Mouse (Mus musculus) neural tube, embryonic 13.5 days (tissue): ENCODE data around the gene Shank2. TPM values are rescaled to one million over a fixed set of nuclear protein-coding genes. Genes with fewer than 3 reads are reported as not detected.

ENCODE experiments used
- ATAC-seq: fragments of 200-750 bp; cut with Nextera tagmentation; 2 replicates; pipeline ENCODE4 v1.8.0; 2017; ENCODE audit warnings: low read depth, mild to moderate bottlenecking, moderate TSS enrichment, moderate library complexity
- H3K27ac ChIP-seq: fragments of 300-500 bp; sonication (generic); replicated peaks from 2 replicates; pipeline ENCODE4 v1.5.1; 2015; ENCODE audit warnings: moderate library complexity, mild to moderate bottlenecking, inconsistent platforms
- H3K27me3 ChIP-seq: fragments of 300-500 bp; sonication (generic); 2 replicates; pipeline ENCODE4 v1.6.1; 2015; ENCODE audit warnings: mild to moderate bottlenecking, inconsistent platforms
- H3K36me3 ChIP-seq: fragments of 300-500 bp; sonication (generic); 2 replicates; pipeline ENCODE4 v1.6.1; 2015; ENCODE audit warnings: mild to moderate bottlenecking, inconsistent platforms
- H3K4me1 ChIP-seq: fragments of 300-500 bp; sonication (generic); replicated peaks from 2 replicates; pipeline ENCODE4 v1.6.1; 2015; ENCODE audit warnings: inconsistent platforms
- H3K4me2 ChIP-seq: fragments of 300-500 bp; sonication (generic); 2 replicates; pipeline ENCODE4 v1.6.1; 2015; ENCODE audit warnings: inconsistent platforms, mild to moderate bottlenecking, moderate library complexity
- H3K4me3 ChIP-seq: fragments of 300-500 bp; sonication (generic); 2 replicates; pipeline ENCODE4 v1.5.1; 2015; ENCODE audit warnings: mild to moderate bottlenecking, inconsistent platforms
- H3K9ac ChIP-seq: fragments of 300-500 bp; sonication (generic); 2 replicates; pipeline ENCODE4 v1.6.1; 2015; ENCODE audit warnings: moderate library complexity, mild to moderate bottlenecking, inconsistent platforms
- H3K9me3 ChIP-seq: fragments of 300-500 bp; sonication (generic); 2 replicates; pipeline ENCODE4 v1.6.1; 2016; ENCODE audit warnings: inconsistent platforms
- WGBS: fragments of 180-500 bp; shearing (Covaris S2); methylation state at CpG from one replicate; pipeline ENCODE4 v1.1.7; 2015; 5-methylcytosine and 5-hydroxymethylcytosine counted together
- polyA plus RNA-seq: library from polyadenylated mRNA; unstranded; fragments of >200 nt; fragmentation: Nextera tagmentation; extraction: Ambion mirVana; gene quantifications from 2 replicates; pipeline ENCODE4 v1.2.1, GENCODE M21; 2015

Gene Shank2
- polyA plus RNA-seq, 1 experiment from 2014 or later: 6.7 TPM

GRCm38 (mm10) chr7:144426594-144426993 is 424.9 kb downstream of the Shank2 start:
- ATAC-seq: no peak
- 86% methylated on average over 3 of the region's 3 CpGs for WGBS
- no peak overlapping the region for H3K9ac ChIP-seq
- H3K4me3 ChIP-seq: no peak overlapping the region
- no peaks in the 10 kb centered on the region for H3K4me1 ChIP-seq
- H3K27me3 ChIP-seq: no peaks in the 10 kb centered on the region
- H3K9me3 ChIP-seq: no peaks in the 10 kb centered on the region
- H3K4me2 ChIP-seq: no peak overlapping the region
- H3K27ac ChIP-seq: no peak overlapping the region
- H3K36me3 ChIP-seq: 0 out of 2 replicates have a peak, but pooled peaks cover 4% of the 10 kb centered on the region

DNA sequence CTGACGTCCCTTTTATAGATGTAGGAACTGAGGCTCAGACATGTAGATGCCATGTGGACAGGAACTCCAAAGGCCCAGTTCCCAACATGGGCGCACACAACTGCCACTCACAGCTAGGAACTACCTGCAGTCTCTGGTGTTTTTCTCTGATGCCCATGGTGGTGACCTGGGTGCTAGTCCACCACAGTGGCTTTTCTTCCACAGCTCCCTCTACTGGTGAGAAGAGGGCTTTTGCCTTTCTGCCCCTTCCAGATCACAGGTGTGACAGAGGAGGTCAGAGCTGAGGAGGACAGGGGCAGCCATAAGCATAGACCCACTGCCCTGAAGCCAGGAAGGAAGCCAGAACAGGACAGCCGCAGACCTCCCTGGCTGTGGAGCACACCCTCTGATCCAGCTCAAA is 425.7 kb downstream of the Shank2 start:
- Histone ChIP-seq H3K36me3 (no peaks in the 10 kb centered on the region), H3K27me3 (no peaks in the 10 kb centered on the region), H3K4me1 (no peaks in the 10 kb centered on the region), H3K4me3 (no peak overlapping the region), H3K9ac (no peak overlapping the region), H3K9me3 (no peaks in the 10 kb centered on the region), H3K4me2 (no peak overlapping the region), H3K27ac (no peak overlapping the region)
- no peak for ATAC-seq
- 87% methylated on average over 3 of the region's 3 CpGs for WGBS

- Histone ChIP-seq H3K27me3 (no peaks in the 10 kb centered on the region), H3K4me3 (no peak overlapping the region), H3K4me1 (no peaks in the 10 kb centered on the region), H3K4me2 (no peak overlapping the region), H3K9ac (no peak overlapping the region), H3K27ac (no peak overlapping the region), H3K36me3 (peaks cover 26% of the 10 kb centered on the region), H3K9me3 (no peaks in the 10 kb centered on the region)
- no peak for ATAC-seq
- 90% methylated on average over 2 of the region's 2 CpGs for WGBS
These were observed 431.2 kb downstream of the Shank2 start for GRCm38 (mm10) chr7:144432920-144433319.

- Histone ChIP-seq H3K9me3 (no peaks in the 10 kb centered on the region), H3K4me2 (no peak overlapping the region), H3K27me3 (no peaks in the 10 kb centered on the region), H3K4me1 (no peaks in the 10 kb centered on the region), H3K9ac (no peak overlapping the region), H3K27ac (no peak overlapping the region), H3K36me3 (peaks cover 84% of the 10 kb centered on the region), H3K4me3 (no peak overlapping the region)
- 97% methylated on average over 7 of the region's 7 CpGs for WGBS
- no peak for ATAC-seq
These were observed 437.1 kb downstream of the Shank2 start for GRCm38 (mm10) chr7:144438811-144439210.

GRCm38 (mm10) chr7:144441466-144441865 is 439.7 kb downstream of the Shank2 start:
- H3K27ac ChIP-seq: no peak overlapping the region
- no peaks in the 10 kb centered on the region for H3K4me1 ChIP-seq
- no peak overlapping the region for H3K4me2 ChIP-seq
- H3K4me3 ChIP-seq: no peak overlapping the region
- H3K27me3 ChIP-seq: no peaks in the 10 kb centered on the region
- H3K9me3 ChIP-seq: no peaks in the 10 kb centered on the region
- no peak overlapping the region for H3K9ac ChIP-seq
- 97% methylated on average over 11 of the region's 11 CpGs for WGBS
- no peak for ATAC-seq
- H3K36me3 ChIP-seq: peaks cover 99% of the 10 kb centered on the region

DNA sequence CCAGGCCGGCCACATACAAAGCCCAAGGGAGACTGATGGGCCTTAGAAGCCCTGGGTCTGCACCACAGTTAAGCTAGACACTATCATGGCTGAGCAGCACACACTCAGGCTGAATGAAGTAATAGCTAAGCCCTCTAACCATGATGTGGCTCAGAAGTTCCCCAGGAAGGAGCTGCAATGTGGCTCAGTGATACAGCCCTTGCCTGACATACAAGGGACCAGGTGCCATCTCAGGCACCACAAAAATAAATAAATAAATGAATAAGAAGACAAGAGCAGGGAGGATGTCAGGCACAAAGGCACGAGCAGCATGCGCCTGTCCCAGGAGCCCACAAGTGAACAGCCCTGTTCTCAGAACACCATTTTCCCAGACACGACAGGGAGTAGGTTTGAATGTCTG is 440.2 kb downstream of the Shank2 start:
- H3K4me3 ChIP-seq: no peak overlapping the region
- H3K27me3 ChIP-seq: no peaks in the 10 kb centered on the region
- H3K9ac ChIP-seq: no peak overlapping the region
- no peak overlapping the region for H3K27ac ChIP-seq
- no peak overlapping the region for H3K4me2 ChIP-seq
- peaks cover 99% of the 10 kb centered on the region for H3K36me3 ChIP-seq
- H3K9me3 ChIP-seq: no peaks in the 10 kb centered on the region
- ATAC-seq: no peak
- 92% methylated on average over 4 of the region's 4 CpGs for WGBS
- H3K4me1 ChIP-seq: no peaks in the 10 kb centered on the region

- Histone ChIP-seq H3K27ac (no peak overlapping the region), H3K4me3 (no peak overlapping the region), H3K36me3 (peaks cover 99% of the 10 kb centered on the region), H3K4me1 (no peaks in the 10 kb centered on the region), H3K4me2 (no peak overlapping the region), H3K27me3 (no peaks in the 10 kb centered on the region), H3K9me3 (no peaks in the 10 kb centered on the region), H3K9ac (no peak overlapping the region)
- no peak for ATAC-seq
- 87% methylated on average over 7 of the region's 7 CpGs for WGBS
These were observed 443.1 kb downstream of the Shank2 start for GRCm38 (mm10) chr7:144444788-144445187.

DNA sequence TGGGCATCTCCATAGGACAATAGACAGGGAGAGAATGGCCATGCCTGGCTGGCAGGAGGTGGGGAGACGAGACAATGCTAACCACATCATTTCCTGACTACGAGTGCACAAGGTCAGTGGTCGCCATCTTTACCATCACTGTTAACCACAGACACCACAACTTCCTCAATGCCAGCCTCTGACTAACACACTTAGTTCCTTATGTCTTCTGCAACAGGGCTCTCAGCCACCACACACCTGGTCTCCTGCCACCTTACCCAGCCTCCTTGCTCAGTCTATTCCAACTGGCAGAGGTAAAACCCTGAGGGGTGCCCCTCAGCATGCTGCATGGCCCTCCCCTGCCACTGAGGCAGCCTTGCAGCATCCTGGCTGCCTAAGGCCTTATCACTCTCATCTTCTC is 445.4 kb downstream of the Shank2 start:
- no peak overlapping the region for H3K4me3 ChIP-seq
- H3K9ac ChIP-seq: no peak overlapping the region
- no peak for ATAC-seq
- H3K27me3 ChIP-seq: no peaks in the 10 kb centered on the region
- H3K9me3 ChIP-seq: no peaks in the 10 kb centered on the region
- peaks cover 99% of the 10 kb centered on the region for H3K36me3 ChIP-seq
- H3K4me1 ChIP-seq: peaks cover 5% of the 10 kb centered on the region
- H3K4me2 ChIP-seq: no peak overlapping the region
- H3K27ac ChIP-seq: no peak overlapping the region
- WGBS: 81% methylated on average over 3 of the region's 3 CpGs

GRCm38 (mm10) chr7:144448186-144448585 is 446.5 kb downstream of the Shank2 start:
- Histone ChIP-seq H3K27me3 (no peaks in the 10 kb centered on the region), H3K9ac (no peak overlapping the region), H3K36me3 (peaks cover 99% of the 10 kb centered on the region), H3K4me3 (no peak overlapping the region), H3K4me2 (no peak overlapping the region), H3K9me3 (no peaks in the 10 kb centered on the region), H3K27ac (no peak overlapping the region), H3K4me1 (peaks cover 5% of the 10 kb centered on the region)
- ATAC-seq: no peak
- 92% methylated on average over 1 of the region's 1 CpGs for WGBS

GRCm38 (mm10) chr7:144449637-144450570 is 448.2 kb downstream of the Shank2 start:
- Histone ChIP-seq H3K27ac (peak overlapping the region; percentile 28; the same call in 1 of the 2 replicates), H3K27me3 (no peaks in the 10 kb centered on the region)
- ATAC-seq: peak; percentile 90

GRCm38 (mm10) chr7:144450661-144451060 is 448.9 kb downstream of the Shank2 start:
- no peak overlapping the region for H3K4me3 ChIP-seq
- H3K4me2 ChIP-seq: no peak overlapping the region
- ATAC-seq: no peak
- 97% methylated on average over 9 of the region's 9 CpGs for WGBS
- H3K27me3 ChIP-seq: no peaks in the 10 kb centered on the region
- no peak overlapping the region for H3K9ac ChIP-seq
- H3K36me3 ChIP-seq: peaks cover 100% of the 10 kb centered on the region
- H3K4me1 ChIP-seq: peaks cover 5% of the 10 kb centered on the region
- H3K9me3 ChIP-seq: no peaks in the 10 kb centered on the region
- H3K27ac ChIP-seq: no peak overlapping the region

More at GRCm38 (mm10) chr7:144449637-144450570, 448.2 kb downstream of the Shank2 start:
- H3K36me3 ChIP-seq: peaks cover 100% of the 10 kb centered on the region
- H3K9me3 ChIP-seq: no peaks in the 10 kb centered on the region
- peaks cover 5% of the 10 kb centered on the region for H3K4me1 ChIP-seq
- 82% methylated on average over 13 of the region's 13 CpGs for WGBS
- H3K9ac ChIP-seq: no peak overlapping the region
- no peak overlapping the region for H3K4me2 ChIP-seq
- no peak overlapping the region for H3K4me3 ChIP-seq

DNA sequence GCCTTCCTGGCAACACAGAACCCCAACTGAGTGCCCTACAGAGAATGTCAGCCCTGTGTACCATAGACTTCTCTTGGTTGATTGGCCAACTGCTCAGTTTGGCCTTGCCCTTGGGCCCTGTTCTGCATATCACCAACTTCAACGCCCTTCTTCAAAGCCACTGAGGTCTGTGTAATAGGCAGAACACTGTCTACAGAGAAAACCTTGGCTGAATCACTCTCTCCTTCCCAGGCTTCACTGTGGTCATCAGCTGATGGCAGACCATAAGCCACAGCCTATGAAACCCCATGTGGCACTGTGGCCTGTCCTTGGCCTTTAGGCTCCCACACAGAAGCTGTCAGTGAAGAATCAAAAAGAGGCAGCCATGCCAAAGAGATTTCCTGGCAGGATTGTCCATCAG is 457.2 kb downstream of the Shank2 start:
- WGBS: 89% methylated on average over 1 of the region's 1 CpGs
- Histone ChIP-seq H3K9me3 (no peaks in the 10 kb centered on the region), H3K4me2 (no peak overlapping the region), H3K4me3 (no peak overlapping the region), H3K9ac (no peak overlapping the region), H3K36me3 (peaks cover 100% of the 10 kb centered on the region), H3K27me3 (no peaks in the 10 kb centered on the region), H3K27ac (no peak overlapping the region), H3K4me1 (no peaks in the 10 kb centered on the region)
- no peak for ATAC-seq
